Mouse (Mus musculus) forebrain, embryonic 11.5 days (tissue): Measurements from ENCODE around the gene Insrr. TPM values are rescaled to one million over a fixed set of nuclear protein-coding genes. Genes with fewer than 3 reads are reported as not detected.
"Not testable (repeated sequence)": the region's sequence is repeated elsewhere in the genome, so short reads cannot be mapped to it uniquely, and the experiment has no call there.

Experiments
- ATAC-seq: fragments of 200-750 bp; cut with Nextera tagmentation; replicated peaks from 2 replicates; pipeline ENCODE4 v1.8.0; 2017; ENCODE audit warnings: moderate TSS enrichment; ENCODE audit not compliant: low FRiP score
- DNase-seq: peaks from one replicate; pipeline ENCODE4 v3.0.0-alpha.2; 2017; ENCODE audit warnings: low spot score
- H3K27ac ChIP-seq: fragments of 300-500 bp; sonication (generic); 2 replicates; pipeline ENCODE4 v1.5.1; 2014; ENCODE audit warnings: low read depth, low read length
- H3K27me3 ChIP-seq: fragments of 300-500 bp; sonication (generic); 2 replicates; pipeline ENCODE4 v1.6.1; 2014; ENCODE audit warnings: mild to moderate bottlenecking, low read length, mixed read lengths; ENCODE audit not compliant: control insufficient read depth, insufficient read depth
- H3K36me3 ChIP-seq: fragments of 300-500 bp; sonication (generic); 2 replicates; pipeline ENCODE4 v1.6.1; 2014; ENCODE audit warnings: mild to moderate bottlenecking, low read length, moderate library complexity, mixed read lengths; ENCODE audit not compliant: control insufficient read depth, insufficient read depth
- H3K4me1 ChIP-seq: fragments of 300-500 bp; sonication (generic); replicated peaks from 2 replicates; pipeline ENCODE4 v1.6.1; 2014; ENCODE audit warnings: low read length, mixed read lengths; ENCODE audit not compliant: control insufficient read depth, insufficient read depth
- H3K4me2 ChIP-seq: fragments of 300-500 bp; sonication (generic); 2 replicates; pipeline ENCODE4 v1.6.1; 2014; ENCODE audit warnings: low read depth, mild to moderate bottlenecking, low read length, moderate library complexity, mixed read lengths; ENCODE audit not compliant: severe bottlenecking
- H3K4me3 ChIP-seq: fragments of 300-500 bp; sonication (generic); 2 replicates; pipeline ENCODE4 v1.5.1; 2014; ENCODE audit warnings: low read depth, low read length
- H3K9ac ChIP-seq: fragments of 300-500 bp; sonication (generic); 2 replicates; pipeline ENCODE4 v1.6.1; 2014; ENCODE audit warnings: low read length
- H3K9me3 ChIP-seq: fragments of 300-500 bp; sonication (generic); 2 replicates; pipeline ENCODE4 v1.6.1; 2016; ENCODE audit warnings: low read length, mixed read lengths; ENCODE audit not compliant: control insufficient read depth
- WGBS: fragments of 180-500 bp; shearing (Covaris S2); extraction: QIAGEN DNeasy Blood & Tissue Kit; methylation state at CpG from one replicate; pipeline ENCODE4 v1.1.7; 2014; 5-methylcytosine and 5-hydroxymethylcytosine counted together
- polyA plus RNA-seq: library from polyadenylated mRNA; unstranded; fragments of >200 nt; fragmentation: Nextera tagmentation; extraction: Ambion mirVana; gene quantifications from 2 replicates; pipeline ENCODE4 v1.2.1, GENCODE M21; 2014

Insrr gene
- polyA plus RNA-seq, 1 experiment from 2014 or later: 0.32 TPM

DNA sequence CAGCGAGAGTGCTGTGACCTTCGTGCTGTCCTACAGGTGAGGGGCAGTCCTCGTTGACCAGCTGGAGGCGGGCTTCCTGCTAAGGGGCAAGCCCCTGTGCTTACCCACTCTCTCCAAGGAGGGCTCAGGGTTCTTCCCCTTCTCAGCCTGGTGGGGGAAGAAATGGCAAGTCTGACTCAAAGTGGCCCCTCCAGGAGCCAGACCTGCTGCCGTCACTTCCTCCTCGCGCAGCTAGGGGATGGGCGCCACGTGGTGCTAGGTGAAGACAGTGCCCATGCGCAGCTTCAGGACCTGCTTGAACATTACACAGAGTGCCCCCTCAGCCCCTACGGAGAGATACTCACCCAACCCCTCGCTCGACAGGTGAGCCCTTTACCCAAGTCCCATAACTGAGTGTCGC lies 52.4 kb downstream of the Insrr start:
- ATAC-seq (no peak), DNase-seq (no peak)
- no peak overlapping the region for H3K27ac ChIP-seq
- 84% methylated on average over 14 of the region's 14 CpGs for WGBS
- H3K27me3 ChIP-seq: no peaks in the 10 kb centered on the region
- no peak overlapping the region for H3K4me3 ChIP-seq
- no peaks in the 10 kb centered on the region for H3K4me1 ChIP-seq
- H3K9me3 ChIP-seq: no peaks in the 10 kb centered on the region
- no peak overlapping the region for H3K4me2 ChIP-seq
- no peak overlapping the region for H3K9ac ChIP-seq
- H3K36me3 ChIP-seq: no peaks in the 10 kb centered on the region

DNA sequence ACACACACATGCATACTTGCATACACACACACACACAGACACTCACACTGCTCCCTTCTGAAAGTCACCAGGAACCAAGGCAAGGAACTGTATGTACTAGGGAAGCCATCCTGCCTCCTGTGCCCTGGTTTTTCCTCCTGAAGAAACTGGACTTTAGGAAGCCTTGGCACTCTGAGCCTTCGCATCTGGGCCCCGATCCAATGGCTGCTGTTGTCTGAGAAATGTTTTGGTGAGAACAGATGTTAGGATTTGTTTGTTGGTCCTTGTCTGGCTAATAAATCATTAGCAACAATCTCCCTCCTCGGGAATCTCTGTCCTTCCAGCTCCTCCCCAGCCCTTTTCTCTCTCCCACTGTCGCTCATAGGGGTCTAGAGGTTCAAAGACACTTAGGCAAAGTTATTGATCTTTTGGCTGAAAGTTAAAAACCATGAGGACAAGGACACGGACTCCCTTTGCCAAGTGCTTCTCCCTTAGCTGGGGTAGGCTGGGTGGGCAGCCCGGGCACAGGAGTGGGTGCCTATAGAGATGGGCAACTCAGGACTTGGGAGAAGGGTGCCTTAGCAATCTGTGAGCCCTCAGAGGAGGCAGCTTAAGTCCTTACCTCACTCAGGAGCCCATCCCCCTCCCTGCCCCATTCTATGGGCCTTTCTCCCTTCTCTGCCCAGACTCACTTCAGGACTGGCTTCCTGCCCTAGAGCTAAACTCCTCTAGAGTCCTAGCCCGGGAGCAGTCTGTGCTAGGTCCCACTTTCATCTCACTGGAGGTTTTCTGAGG lies 58.2 kb downstream of the Insrr start:
- 76% methylated on average over 7 of the region's 7 CpGs for WGBS
- no peak for DNase-seq
- H3K27me3 ChIP-seq: no peaks in the 10 kb centered on the region

DNA sequence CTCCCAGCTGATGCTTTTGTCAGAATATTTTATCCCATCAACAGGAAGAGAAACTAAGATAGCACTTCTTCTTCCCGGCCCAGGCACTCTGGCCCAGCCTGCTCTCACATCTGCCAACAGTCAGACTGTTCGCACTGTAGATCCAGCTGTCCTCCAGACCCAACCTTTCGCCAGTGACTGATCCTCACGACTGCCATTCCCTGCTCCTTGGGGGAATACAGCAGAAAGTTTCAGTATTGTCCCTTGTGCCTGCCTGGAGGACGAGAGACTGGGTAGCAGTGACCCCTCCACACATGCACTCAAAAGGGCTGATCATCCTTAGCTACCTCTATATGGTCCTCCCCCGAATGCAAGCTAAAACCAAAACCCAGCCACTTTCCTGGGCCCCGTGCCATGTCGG lies 59.2 kb downstream of the Insrr start:
- ATAC-seq: no peak
- Histone ChIP-seq H3K9me3 (no peaks in the 10 kb centered on the region), H3K36me3 (peaks cover 5% of the 10 kb centered on the region; the same call in 1 of the 2 replicates), H3K4me1 (no peaks in the 10 kb centered on the region), H3K9ac (no peak overlapping the region), H3K4me3 (no peak overlapping the region), H3K27me3 (no peaks in the 10 kb centered on the region), H3K4me2 (no peak overlapping the region), H3K27ac (no peak overlapping the region)
- WGBS: 90% methylated on average over 8 of the region's 8 CpGs
- no peak for DNase-seq

More for the DNA sequence above, 58.2 kb downstream of the Insrr start:
- Histone ChIP-seq H3K27ac (no peak overlapping the region), H3K4me1 (no peaks in the 10 kb centered on the region), H3K9ac (no peak overlapping the region), H3K4me2 (no peak overlapping the region), H3K9me3 (no peaks in the 10 kb centered on the region), H3K4me3 (no peak overlapping the region), H3K36me3 (peaks cover 5% of the 10 kb centered on the region; the same call in 1 of the 2 replicates)
- ATAC-seq: no peak

DNA sequence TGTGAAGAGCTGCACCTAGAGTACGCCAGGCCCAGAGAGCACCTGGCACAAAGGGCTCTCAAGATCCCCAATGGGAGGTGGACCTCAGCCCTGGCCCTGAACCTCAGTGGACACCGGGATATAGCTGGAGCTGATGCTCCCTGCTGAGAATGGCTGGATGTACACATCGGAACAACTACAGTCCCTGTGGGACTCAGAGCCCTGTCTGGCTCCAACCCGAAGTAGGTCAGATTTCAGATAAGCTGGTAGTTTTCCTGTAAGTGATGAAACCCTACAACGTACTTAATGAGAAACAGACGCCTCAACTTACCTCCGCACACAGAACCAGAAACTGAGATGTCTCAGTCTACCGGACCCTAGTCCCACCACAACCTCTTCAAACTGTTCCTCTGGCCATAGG lies 60.9 kb downstream of the Insrr start:
- no peak for DNase-seq
- Histone ChIP-seq H3K36me3 (peaks cover 12% of the 10 kb centered on the region; the same call in 1 of the 2 replicates), H3K4me3 (no peak overlapping the region), H3K9ac (no peak overlapping the region), H3K27ac (no peak overlapping the region), H3K4me1 (no peaks in the 10 kb centered on the region), H3K27me3 (no peaks in the 10 kb centered on the region), H3K9me3 (no peaks in the 10 kb centered on the region), H3K4me2 (no peak overlapping the region)
- no peak for ATAC-seq
- 82% methylated on average over 8 of the region's 8 CpGs for WGBS

DNA sequence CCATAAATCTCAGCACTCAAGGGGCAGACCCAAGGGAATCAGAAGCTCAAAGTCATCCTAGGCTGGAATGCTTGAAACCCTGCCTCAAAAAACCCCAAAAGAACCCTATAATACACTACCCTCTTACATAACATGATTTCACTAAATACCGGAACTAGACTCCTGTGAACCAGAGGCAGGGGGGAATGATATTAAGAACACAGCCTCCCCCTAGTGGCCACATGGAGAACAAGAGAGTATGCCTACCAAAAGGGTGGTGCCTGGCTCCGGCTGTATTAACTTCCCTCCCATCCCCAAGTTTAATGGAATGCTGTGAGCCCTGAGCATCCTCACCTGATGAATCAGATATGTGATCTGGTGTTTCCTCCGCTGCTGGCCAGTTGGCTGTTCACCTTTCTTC lies 63.1 kb downstream of the Insrr start:
- no peak overlapping the region for H3K9ac ChIP-seq
- H3K27me3 ChIP-seq: no peaks in the 10 kb centered on the region
- H3K36me3 ChIP-seq: peaks cover 12% of the 10 kb centered on the region; the same call in 1 of the 2 replicates
- H3K4me3 ChIP-seq: no peak overlapping the region
- no peak overlapping the region for H3K27ac ChIP-seq
- H3K4me2 ChIP-seq: no peak overlapping the region
- DNase-seq (peak; percentile 67), ATAC-seq (no peak)
- WGBS: 37% methylated on average over 3 of the region's 3 CpGs
- H3K4me1 ChIP-seq: no peaks in the 10 kb centered on the region
- H3K9me3 ChIP-seq: no peaks in the 10 kb centered on the region

DNA sequence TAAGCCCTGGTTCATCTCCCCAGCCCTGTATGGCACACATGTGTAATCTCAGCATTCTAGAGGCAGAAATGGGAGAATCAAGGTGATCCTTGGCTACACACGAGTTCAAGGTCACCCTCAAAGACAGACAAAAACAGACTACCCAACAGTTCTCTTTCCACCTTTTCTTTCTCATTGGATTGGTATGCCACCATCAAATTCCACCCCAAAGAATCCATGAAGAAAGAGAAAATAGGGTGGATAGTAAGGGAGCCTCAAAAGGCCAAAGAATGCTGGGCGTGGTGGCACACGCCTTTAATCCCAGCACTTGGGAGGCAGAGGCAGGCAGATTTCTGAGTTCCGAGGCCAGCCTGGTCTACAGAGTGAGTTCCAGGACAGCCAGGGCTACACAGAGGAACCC lies 67.4 kb downstream of the Insrr start:
- WGBS: 92% methylated on average over 4 of the region's 4 CpGs
- not testable (repeated sequence) for H3K27me3 ChIP-seq, H3K27ac ChIP-seq, H3K4me1 ChIP-seq, H3K9ac ChIP-seq, H3K4me3 ChIP-seq, H3K4me2 ChIP-seq, ATAC-seq, DNase-seq, H3K9me3 ChIP-seq
- peaks cover 14% of the 10 kb centered on the region for H3K36me3 ChIP-seq

Other genes starting within 250 kb of the Insrr start
- 17.3 and 20.1 TPM in 2 replicates for gene Arhgef11, start 179.4 kb upstream of the Insrr start, polyA plus RNA-seq
- 0.24 and 0.55 TPM in 2 replicates for gene Lrrc71, start 48.3 kb upstream of the Insrr start, polyA plus RNA-seq
- 0.16 and 0.45 TPM in 2 replicates for gene Ntrk1, start 1.8 kb upstream of the Insrr start, polyA plus RNA-seq
- 8.2 and 8.6 TPM in 2 replicates for gene Pear1, start 27.4 kb downstream of the Insrr start, polyA plus RNA-seq
- not detected in 2 replicates for gene Sh2d2a, start 49.8 kb downstream of the Insrr start, polyA plus RNA-seq
- gene Prcc, start 88.7 kb downstream of the Insrr start, polyA plus RNA-seq: 19.6 and 22.3 TPM in 2 replicates
- 325 and 329 TPM in 2 replicates for gene Hdgf, start 109.4 kb downstream of the Insrr start, polyA plus RNA-seq
- gene Mrpl24, start 122.6 kb downstream of the Insrr start, polyA plus RNA-seq: 69.4 and 74.5 TPM in 2 replicates
- 73.9 and 78.7 TPM in 2 replicates for gene Isg20l2, start 133.4 kb downstream of the Insrr start, polyA plus RNA-seq
- 22.2 and 23.2 TPM in 2 replicates for gene Rrnad1, start 133.8 kb downstream of the Insrr start, polyA plus RNA-seq
- 409 and 417 TPM in 2 replicates for gene Crabp2, start 151.7 kb downstream of the Insrr start, polyA plus RNA-seq
- gene Nes, start 174.1 kb downstream of the Insrr start, polyA plus RNA-seq: 92.0 and 99.9 TPM in 2 replicates
- 0.52 and 0.72 TPM in 2 replicates for gene Bcan, start 203.3 kb downstream of the Insrr start, polyA plus RNA-seq
- 0.27 and 0.39 TPM in 2 replicates for gene Hapln2, start 230.6 kb downstream of the Insrr start, polyA plus RNA-seq
- 32.8 and 39.0 TPM in 2 replicates for gene Gpatch4, start 246.2 kb downstream of the Insrr start, polyA plus RNA-seq